Mouse (Mus musculus): ENCODE data around the gene Mettl27.
"Not testable (repeated sequence)": the region's sequence is repeated elsewhere in the genome, so short reads cannot be mapped to it uniquely, and the experiment has no call there.

Mettl27 gene

GRCm38 (mm10) chr5:134920106-134920687 lies 12.0 kb upstream of the Mettl27 start:
- DNase-seq (ENCODE audit: low spot score): peak; percentile 52

- DNase-seq (ENCODE audit: low spot score): peak; percentile 66
Measured at GRCm38 (mm10) chr5:134921106-134921505, 11.1 kb upstream of the Mettl27 start.

GRCm38 (mm10) chr5:134923141-134923540 lies 9.0 kb upstream of the Mettl27 start:
- no peak for DNase-seq (ENCODE audit: low spot score)

GRCm38 (mm10) chr5:134926726-134927125 lies 5.4 kb upstream of the Mettl27 start:
- DNase-seq (ENCODE audit: low spot score): no peak

GRCm38 (mm10) chr5:134929988-134930387 lies 2.2 kb upstream of the Mettl27 start:
- DNase-seq (ENCODE audit: low spot score): no peak

- peak; percentile 87 for DNase-seq (ENCODE audit: low spot score)
Measured at GRCm38 (mm10) chr5:134932903-134933276, 722 bp downstream of the Mettl27 start.

GRCm38 (mm10) chr5:134933281-134933680 lies 1.1 kb downstream of the Mettl27 start:
- no peak for DNase-seq (ENCODE audit: low spot score)

GRCm38 (mm10) chr5:134933686-134934085 lies 1.5 kb downstream of the Mettl27 start:
- DNase-seq (ENCODE audit: low spot score): not testable (repeated sequence)

GRCm38 (mm10) chr5:134934666-134935065 lies 2.5 kb downstream of the Mettl27 start:
- no peak for DNase-seq (ENCODE audit: low spot score)

GRCm38 (mm10) chr5:134936051-134936450 lies 3.9 kb downstream of the Mettl27 start:
- no peak for DNase-seq (ENCODE audit: low spot score)

- no peak for DNase-seq (ENCODE audit: low spot score)
Measured at GRCm38 (mm10) chr5:134936626-134937185, 4.5 kb downstream of the Mettl27 start.

GRCm38 (mm10) chr5:134939069-134939468 lies 6.9 kb downstream of the Mettl27 start:
- no peak for DNase-seq (ENCODE audit: low spot score)

GRCm38 (mm10) chr5:134939554-134939953 lies 7.4 kb downstream of the Mettl27 start:
- DNase-seq (ENCODE audit: low spot score): not testable (repeated sequence)

- DNase-seq (ENCODE audit: low spot score): no peak
Measured at GRCm38 (mm10) chr5:134941472-134942209, 9.5 kb downstream of the Mettl27 start.

GRCm38 (mm10) chr5:134942740-134943139 lies 10.6 kb downstream of the Mettl27 start:
- DNase-seq (ENCODE audit: low spot score): no peak

GRCm38 (mm10) chr5:134944179-134944578 lies 12.0 kb downstream of the Mettl27 start:
- no peak for DNase-seq (ENCODE audit: low spot score)

- no peak for DNase-seq (ENCODE audit: low spot score)
Measured at GRCm38 (mm10) chr5:134945266-134945959, 13.2 kb downstream of the Mettl27 start.

GRCm38 (mm10) chr5:134946063-134946856 lies 14.1 kb downstream of the Mettl27 start:
- no peak for DNase-seq (ENCODE audit: low spot score)

GRCm38 (mm10) chr5:134946857-134947255 lies 14.7 kb downstream of the Mettl27 start, which contains the start of gene Cldn4:
Gene Cldn4 (minus strand): TSS chr5:134946934.
- no peak for DNase-seq (ENCODE audit: low spot score)

- no peak for DNase-seq (ENCODE audit: low spot score)
Measured at GRCm38 (mm10) chr5:134947420-134948084, 15.4 kb downstream of the Mettl27 start.

GRCm38 (mm10) chr5:134948085-134948439 lies 15.9 kb downstream of the Mettl27 start:
- no peak for DNase-seq (ENCODE audit: low spot score)
